Mouse (Mus musculus): ENCODE data around the gene Fgfr2.
"Not testable (repeated sequence)": the region's sequence is repeated elsewhere in the genome, so short reads cannot be mapped to it uniquely, and the experiment has no call there.

Gene Fgfr2

GRCm38 (mm10) chr7:130560933-130561332 is 2562.2 kb downstream of the Fgfr2 start:
- in situ Hi-C loops (cut with MseI, MboI): no loop called here

GRCm38 (mm10) chr7:130558592-130558991 is 2564.6 kb downstream of the Fgfr2 start:
- in situ Hi-C loops (cut with MseI, MboI): no loop called here

GRCm38 (mm10) chr7:130555597-130555996 is 2567.6 kb downstream of the Fgfr2 start:
- in situ Hi-C loops (cut with MseI, MboI): no loop called here

GRCm38 (mm10) chr7:130553321-130553720 is 2569.8 kb downstream of the Fgfr2 start:
- in situ Hi-C loops (cut with MseI, MboI): no loop called here

- in situ Hi-C loops (cut with MseI, MboI): no loop called here
These were observed 2570.4 kb downstream of the Fgfr2 start for GRCm38 (mm10) chr7:130552780-130553179.

- in situ Hi-C loops (cut with MseI, MboI): no loop called here
These were observed 2575.4 kb downstream of the Fgfr2 start for GRCm38 (mm10) chr7:130547635-130548175.

- in situ Hi-C loops (cut with MseI, MboI): no loop called here
These were observed 2576.2 kb downstream of the Fgfr2 start for GRCm38 (mm10) chr7:130546791-130547484.

- in situ Hi-C loops (cut with MseI, MboI): no loop called here
These were observed 2576.7 kb downstream of the Fgfr2 start for GRCm38 (mm10) chr7:130546421-130546790.

GRCm38 (mm10) chr7:130545893-130546292 is 2577.3 kb downstream of the Fgfr2 start:
- in situ Hi-C loops (cut with MseI, MboI): no loop called here

- in situ Hi-C loops (cut with MseI, MboI): no loop called here
These were observed 2577.7 kb downstream of the Fgfr2 start for GRCm38 (mm10) chr7:130545401-130545800.

- in situ Hi-C loops (cut with MseI, MboI): no loop called here
These were observed 2580.0 kb downstream of the Fgfr2 start for GRCm38 (mm10) chr7:130543181-130543580.

- in situ Hi-C loops (cut with MseI, MboI): no loop called here
These were observed 2583.0 kb downstream of the Fgfr2 start for GRCm38 (mm10) chr7:130540176-130540575.

GRCm38 (mm10) chr7:130537068-130537467 is 2586.1 kb downstream of the Fgfr2 start:
- in situ Hi-C loops (cut with MseI, MboI): no loop called here

- in situ Hi-C loops (cut with MseI, MboI): no loop called here
These were observed 2588.0 kb downstream of the Fgfr2 start for GRCm38 (mm10) chr7:130535174-130535573.

GRCm38 (mm10) chr7:130533316-130534260 is 2589.6 kb downstream of the Fgfr2 start:
- in situ Hi-C loops (cut with MseI, MboI): no loop called here

GRCm38 (mm10) chr7:130531138-130531537 is 2592.0 kb downstream of the Fgfr2 start:
- in situ Hi-C loops (cut with MseI, MboI): not testable (repeated sequence)

GRCm38 (mm10) chr7:130527306-130527705 is 2595.8 kb downstream of the Fgfr2 start:
- in situ Hi-C loops (cut with MseI, MboI): no loop called here

GRCm38 (mm10) chr7:130523451-130523850 is 2599.7 kb downstream of the Fgfr2 start:
- in situ Hi-C loops (cut with MseI, MboI): no loop called here

GRCm38 (mm10) chr7:130520812-130521422 is 2602.2 kb downstream of the Fgfr2 start:
- in situ Hi-C loops (cut with MseI, MboI): no loop called here

GRCm38 (mm10) chr7:130520049-130520425 is 2603.1 kb downstream of the Fgfr2 start, which contains the start of gene Ate1:
Gene Ate1 (minus strand): TSS chr7:130520369.
- in situ Hi-C loops (cut with MseI, MboI): no loop called here

- in situ Hi-C loops (cut with MseI, MboI): no loop called here
These were observed 2603.8 kb downstream of the Fgfr2 start for GRCm38 (mm10) chr7:130519096-130520048.

Data from mouse trophoblast stem cell (cell line).